Mouse (Mus musculus): ENCODE results near the gene Nsun4. TPM values are rescaled to one million over a fixed set of nuclear protein-coding genes. Genes with fewer than 3 reads are reported as not detected.

Gene Nsun4
- polyA plus RNA-seq, 1 experiment from 2014 or later, result 7.2 TPM

DNA sequence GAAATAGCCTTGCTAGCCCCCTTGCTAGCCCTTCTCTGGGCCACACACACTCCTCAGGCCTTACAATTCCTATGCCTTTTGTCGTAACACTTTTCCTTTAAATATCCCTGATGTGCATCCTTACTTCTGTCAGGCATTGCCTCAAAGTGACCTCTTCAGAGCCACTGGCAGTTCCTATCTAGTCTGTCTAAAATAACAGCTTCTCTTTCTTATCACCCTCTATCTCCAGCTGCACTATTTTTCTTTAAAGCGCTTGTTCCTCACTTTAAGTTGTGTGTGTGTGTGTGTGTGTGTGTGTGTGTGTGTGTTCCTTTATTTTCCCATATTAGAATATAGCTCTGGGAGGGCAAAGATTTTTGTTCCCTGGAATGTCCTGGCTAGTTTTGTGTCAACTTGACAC, 7.1 kb downstream of the Nsun4 start:
- DNase-seq (ENCODE audit: low read depth, low spot score), result no peak
- in situ Hi-C loops (cut with MboI; ENCODE audit: low pct_unique_long_range_greater_than_20kb), result no loop called here
- no peak for TF ChIP-seq CTCF (IDR thresholded peaks at IDR 0.05)
- CTCF ChIA-PET, result interaction anchor here (0.8 kb wide), 1 partner anchor 9 kb away, joined by 3 read pairs; no protein-coding TSS in a partner anchor
- H3K27me3 ChIP-seq, result no peaks in the 10 kb centered on the region
- POLR2A ChIA-PET, result interaction anchor here (0.7 kb wide), 1 partner anchor 971 kb away, joined by 4 read pairs; no protein-coding TSS in a partner anchor
- no peak for ATAC-seq

DNA sequence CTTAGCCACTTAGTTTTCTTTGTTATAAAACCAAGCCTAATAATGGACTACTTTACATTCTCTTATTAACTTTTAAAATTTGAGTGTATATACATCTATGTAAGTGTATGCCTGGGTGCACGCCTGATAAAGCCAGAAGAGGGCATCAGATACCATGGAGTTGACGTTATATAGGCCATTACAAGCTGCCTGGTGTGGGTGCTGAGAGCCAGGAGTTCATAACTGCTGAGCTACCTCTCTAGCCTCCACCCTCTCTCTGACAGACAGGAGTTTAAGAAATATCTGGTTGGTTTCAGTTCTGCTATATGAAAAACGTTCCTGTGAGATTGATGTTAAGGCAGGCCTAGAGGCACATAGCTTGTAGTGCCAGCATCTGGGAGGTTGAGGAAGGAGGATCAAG, 11.5 kb downstream of the Nsun4 start:
- no peak for TF ChIP-seq CTCF (IDR thresholded peaks at IDR 0.05)
- ATAC-seq (no peak), DNase-seq (ENCODE audit: low read depth, low spot score) (no peak)
- ChIA-PET CTCF (interaction anchor here (1.1 to 1.2 kb wide), 4 partner anchors 9 to 61 kb away, joined by 3 to 5 read pairs (median 4); partner anchors contain the start of gene Uqcrh), POLR2A (interaction anchor here (0.7 kb wide), 1 partner anchor 11 kb away, joined by 3 read pairs; the partner anchor contains the start of gene Nsun4)
- in situ Hi-C loops (cut with MboI; ENCODE audit: low pct_unique_long_range_greater_than_20kb), result no loop called here
- no peaks in the 10 kb centered on the region for H3K27me3 ChIP-seq

DNA sequence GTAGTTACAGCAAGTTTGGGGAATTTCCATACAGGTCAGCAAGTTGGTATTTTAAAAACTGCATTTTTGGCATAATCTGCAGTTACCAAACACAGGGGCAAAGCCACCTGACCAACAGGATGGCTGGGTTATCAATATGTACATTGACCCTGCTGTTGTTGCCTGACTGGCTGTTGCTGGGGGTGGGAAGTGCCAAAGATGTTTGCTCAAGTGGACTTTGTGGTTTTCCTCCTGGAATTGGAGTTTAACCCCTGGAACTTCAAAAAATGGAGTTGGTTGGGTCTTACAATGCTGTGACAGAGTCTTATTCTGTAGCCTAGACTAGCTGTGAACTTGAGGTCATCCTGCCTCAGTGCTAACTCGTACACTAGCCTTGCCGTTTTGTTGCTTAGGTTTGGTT, 13.2 kb downstream of the Nsun4 start:
- ChIA-PET POLR2A (no interaction called here), CTCF (no interaction called here)
- ATAC-seq (no peak), DNase-seq (ENCODE audit: low read depth, low spot score) (no peak)
- TF ChIP-seq CTCF (IDR thresholded peaks at IDR 0.05), result no peak
- in situ Hi-C loops (cut with MboI; ENCODE audit: low pct_unique_long_range_greater_than_20kb), result no loop called here
- no peaks in the 10 kb centered on the region for H3K27me3 ChIP-seq

DNA sequence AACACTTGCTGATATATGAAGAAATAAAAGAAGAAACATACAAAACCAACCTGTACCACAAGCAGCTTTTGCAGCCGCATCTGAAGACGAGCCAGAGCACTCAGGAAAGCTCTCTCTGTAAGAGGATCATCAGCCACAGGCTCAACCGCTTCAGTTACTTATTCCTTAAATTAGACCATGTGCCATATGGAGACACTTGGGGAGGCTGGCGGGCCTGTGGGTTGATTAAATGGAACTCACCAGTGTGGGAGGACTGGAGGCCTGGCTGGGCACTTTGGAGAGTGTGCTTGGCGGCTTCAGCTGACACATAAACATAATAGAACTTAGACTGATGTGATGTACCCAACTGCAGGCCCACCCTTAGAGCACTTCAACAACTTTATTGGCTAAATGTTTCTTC, 20.3 kb downstream of the Nsun4 start:
- ChIA-PET POLR2A (no interaction called here), CTCF (interaction anchor here (1.4 kb wide), 1 partner anchor 9 kb away, joined by 5 read pairs; no protein-coding TSS in a partner anchor)
- in situ Hi-C loops (cut with MboI; ENCODE audit: low pct_unique_long_range_greater_than_20kb), result no loop called here
- DNase-seq (ENCODE audit: low read depth, low spot score) (no peak), ATAC-seq (no peak)
- no peaks in the 10 kb centered on the region for H3K27me3 ChIP-seq
- no peak for TF ChIP-seq CTCF (IDR thresholded peaks at IDR 0.05)

DNA sequence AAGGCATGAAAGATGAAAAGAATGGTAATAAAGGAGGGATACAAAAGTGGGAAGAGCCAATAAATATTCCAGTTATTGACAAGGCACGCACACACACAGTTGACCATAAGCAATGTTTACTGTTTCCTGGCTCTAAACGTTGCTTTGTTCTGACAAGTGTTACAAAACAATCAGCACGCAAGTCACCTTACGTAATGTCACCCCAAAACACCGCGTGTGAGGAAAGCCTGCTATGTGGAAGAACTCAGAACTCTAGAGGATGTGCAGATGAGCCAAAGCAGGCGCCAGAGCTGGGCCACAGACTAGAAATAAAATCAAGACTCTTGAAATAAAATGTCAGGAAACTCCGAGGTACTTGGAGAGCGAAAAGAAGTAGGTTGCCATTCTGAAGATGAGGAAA, 20.8 kb downstream of the Nsun4 start:
- ChIA-PET POLR2A (no interaction called here), CTCF (interaction anchor here (1.4 kb wide), 1 partner anchor 10 kb away, joined by 5 read pairs; no protein-coding TSS in a partner anchor)
- no peaks in the 10 kb centered on the region for H3K27me3 ChIP-seq
- in situ Hi-C loops (cut with MboI; ENCODE audit: low pct_unique_long_range_greater_than_20kb), result no loop called here
- DNase-seq (ENCODE audit: low read depth, low spot score), result no peak
- no peak for ATAC-seq
- no peak for TF ChIP-seq CTCF (IDR thresholded peaks at IDR 0.05)

DNA sequence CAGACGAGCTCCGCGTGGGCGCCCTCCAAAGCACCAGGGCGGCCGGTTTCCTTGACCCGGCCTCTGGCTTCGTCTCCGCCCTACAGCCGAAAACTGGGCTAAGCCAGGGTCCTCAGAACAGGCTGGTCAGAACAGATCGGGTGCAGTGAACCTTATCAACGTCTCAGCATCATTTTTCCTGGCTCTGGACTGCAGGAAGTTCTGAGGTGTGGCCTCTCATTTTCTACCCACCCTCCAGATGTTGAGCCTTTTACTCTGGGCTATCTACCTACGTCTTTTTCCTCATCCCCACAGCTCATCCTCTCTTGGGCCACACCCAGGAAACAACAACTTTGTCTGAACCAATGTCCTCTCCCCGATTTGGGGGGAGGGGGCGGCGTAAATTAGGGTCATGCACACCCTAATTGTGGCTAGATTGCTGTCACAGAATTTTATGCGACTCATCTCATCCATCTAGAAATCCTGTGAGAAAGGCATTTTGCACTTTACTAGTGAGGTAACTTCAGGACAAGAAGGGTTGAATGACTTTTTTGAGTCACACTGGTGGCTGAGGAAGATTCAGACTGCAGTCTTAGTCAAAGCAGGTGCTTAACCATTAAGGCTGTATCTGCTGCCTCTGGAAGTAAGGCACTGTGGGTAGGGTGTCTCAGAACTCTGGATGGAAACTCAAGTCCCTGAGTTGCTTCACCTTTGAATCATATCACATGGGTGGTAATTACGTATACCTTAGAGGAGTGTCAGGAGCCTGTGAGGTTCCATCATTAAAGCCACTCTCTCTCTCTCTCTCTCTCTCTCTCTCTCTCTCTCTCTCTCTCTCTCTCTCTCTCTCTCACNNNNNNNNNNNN, 35.6 kb downstream of the Nsun4 start, which contains the start of gene Faah:
Faah (minus strand) TSS at position 25 of the 845 bp plus-strand sequence.
- ChIA-PET CTCF (no interaction called here), POLR2A (no interaction called here)
- no peak for TF ChIP-seq CTCF (IDR thresholded peaks at IDR 0.05)
- no peaks in the 10 kb centered on the region for H3K27me3 ChIP-seq
- ATAC-seq (peak; percentile 61), DNase-seq (ENCODE audit: low read depth, low spot score) (no peak)
- in situ Hi-C loops (cut with MboI; ENCODE audit: low pct_unique_long_range_greater_than_20kb), result no loop called here

DNA sequence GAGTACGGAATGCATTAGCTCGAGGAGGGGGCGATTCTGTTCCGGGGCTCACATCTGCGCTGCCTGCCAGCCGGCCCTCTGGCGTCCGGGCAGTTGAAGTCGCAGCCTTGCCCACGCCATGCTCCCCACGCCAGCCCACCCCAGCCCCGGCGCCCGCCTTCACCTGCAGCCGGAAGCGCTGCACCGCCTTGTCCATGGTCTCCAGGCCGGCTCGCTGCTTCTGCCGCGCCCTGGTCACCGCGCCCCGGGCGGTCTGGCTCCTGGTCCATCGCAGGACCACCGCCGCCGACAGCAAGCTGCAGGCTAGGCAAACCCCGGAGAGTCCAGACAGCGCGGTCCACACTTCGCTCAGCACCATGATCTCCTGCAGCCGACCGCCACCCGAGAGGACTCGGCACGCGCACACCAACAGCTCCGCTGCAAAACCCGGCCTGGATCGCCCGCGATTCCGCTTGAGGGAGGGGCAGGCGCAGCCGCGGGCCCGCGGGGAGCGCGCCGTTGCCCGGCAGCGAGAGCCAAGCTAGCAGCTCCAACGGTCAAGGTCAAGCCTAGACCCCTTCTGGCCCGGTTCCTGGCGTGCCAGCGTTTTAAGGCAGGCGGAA, 36.3 kb downstream of the Nsun4 start:
- POLR2A ChIA-PET, result no interaction called here
- DNase-seq (ENCODE audit: low read depth, low spot score) (no peak), ATAC-seq (peak; percentile 87)
- H3K27me3 ChIP-seq, result no peaks in the 10 kb centered on the region
- CTCF ChIA-PET, result no interaction called here
- in situ Hi-C loops (cut with MboI; ENCODE audit: low pct_unique_long_range_greater_than_20kb), result no loop called here
- no peak for TF ChIP-seq CTCF (IDR thresholded peaks at IDR 0.05)

DNA sequence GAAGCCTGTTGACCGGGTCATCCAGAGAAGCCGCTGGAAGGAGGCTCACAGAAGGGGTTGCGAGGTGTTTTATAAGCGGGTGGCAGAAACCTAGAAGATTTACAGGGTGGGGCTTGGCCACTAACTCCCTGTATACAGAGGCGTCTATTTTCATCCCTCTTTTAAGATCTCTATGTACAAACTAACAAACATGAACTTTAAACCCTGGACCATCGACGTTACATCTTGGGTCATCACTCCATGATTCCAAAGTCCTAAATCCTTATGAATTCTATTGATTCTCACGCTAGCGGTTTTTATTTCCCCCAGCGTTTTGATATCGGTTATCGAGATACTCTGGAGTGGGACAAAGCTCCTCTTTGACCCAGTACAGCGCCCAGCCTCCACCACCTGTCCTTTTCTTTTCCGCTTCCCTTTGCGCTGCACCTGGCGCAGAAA, 36.8 kb downstream of the Nsun4 start:
- in situ Hi-C loops (cut with MboI; ENCODE audit: low pct_unique_long_range_greater_than_20kb), result no loop called here
- ATAC-seq, result peak; percentile 31
- no peaks in the 10 kb centered on the region for H3K27me3 ChIP-seq
- ChIA-PET POLR2A (no interaction called here), CTCF (no interaction called here)
- TF ChIP-seq CTCF (IDR thresholded peaks at IDR 0.05), result no peak
- DNase-seq (ENCODE audit: low read depth, low spot score), result no peak

DNA sequence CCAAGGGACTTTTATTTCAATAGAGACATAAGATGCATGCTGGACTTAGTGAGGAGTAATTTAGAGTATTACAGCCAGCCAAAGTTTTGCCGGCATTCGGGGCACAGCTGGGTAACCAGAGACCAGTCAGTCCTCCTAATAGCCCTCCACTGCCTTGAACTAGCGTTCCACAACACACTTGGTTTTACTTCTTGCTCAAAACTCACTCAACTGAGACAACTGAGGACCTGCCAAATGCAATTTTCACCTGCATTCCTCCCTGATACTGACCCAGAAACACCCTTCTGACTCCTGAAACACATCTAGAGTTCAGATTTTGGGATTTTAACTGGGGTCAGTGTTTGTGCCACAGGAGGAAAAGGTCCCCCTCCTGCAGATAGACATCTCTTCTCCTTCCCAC, 37.3 kb downstream of the Nsun4 start:
- POLR2A ChIA-PET, result no interaction called here
- no peaks in the 10 kb centered on the region for H3K27me3 ChIP-seq
- no peak for DNase-seq (ENCODE audit: low read depth, low spot score)
- no peak for ATAC-seq
- no peak for TF ChIP-seq CTCF (IDR thresholded peaks at IDR 0.05)
- CTCF ChIA-PET, result no interaction called here
- in situ Hi-C loops (cut with MboI; ENCODE audit: low pct_unique_long_range_greater_than_20kb), result no loop called here

DNA sequence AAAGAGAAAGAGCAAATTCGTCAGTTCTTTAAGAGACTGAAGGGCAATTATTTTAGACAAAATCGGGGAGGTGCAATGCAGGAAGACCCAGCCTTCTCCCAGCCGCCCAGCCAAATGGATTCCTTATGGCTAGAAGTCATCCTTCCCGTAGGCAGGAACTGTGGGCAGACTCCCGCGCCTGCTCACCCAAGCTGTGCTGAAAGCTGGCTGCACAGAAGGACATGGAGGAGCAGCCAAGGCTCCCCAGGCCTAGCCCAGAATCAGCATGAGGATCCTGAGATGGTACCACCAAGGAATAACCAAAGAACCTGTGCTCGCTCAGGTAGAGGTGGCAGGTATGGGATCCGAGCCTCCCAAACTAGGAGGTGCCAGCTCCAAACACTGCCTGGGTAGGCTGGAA, 37.7 kb downstream of the Nsun4 start:
- no peaks in the 10 kb centered on the region for H3K27me3 ChIP-seq
- no peak for ATAC-seq
- in situ Hi-C loops (cut with MboI; ENCODE audit: low pct_unique_long_range_greater_than_20kb), result no loop called here

DNA sequence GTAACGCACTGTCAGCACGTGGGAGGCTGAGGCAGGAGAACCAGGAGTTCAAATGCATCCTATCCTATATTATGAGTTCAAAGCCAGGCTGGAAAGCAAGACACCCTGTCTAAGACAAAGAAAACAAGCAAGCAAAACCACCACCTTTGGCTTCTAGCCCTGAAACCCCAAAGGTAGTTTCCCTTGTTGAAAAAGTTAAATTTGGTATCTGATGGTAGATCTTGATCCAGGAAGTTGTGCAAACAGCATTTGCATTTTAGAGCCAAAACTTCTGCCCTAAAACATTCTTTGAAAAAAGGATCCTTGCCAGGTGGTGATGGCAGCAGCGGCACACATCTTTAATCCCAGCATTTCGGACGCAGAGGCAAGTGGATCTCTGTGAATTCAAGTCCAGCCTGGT, 38.2 kb downstream of the Nsun4 start:
- ATAC-seq (no peak), DNase-seq (ENCODE audit: low read depth, low spot score) (no peak)
- TF ChIP-seq CTCF (IDR thresholded peaks at IDR 0.05), result no peak
- CTCF ChIA-PET, result interaction anchor here (1.2 kb wide), 1 partner anchor 11 kb away, joined by 3 read pairs; no protein-coding TSS in a partner anchor
- no peaks in the 10 kb centered on the region for H3K27me3 ChIP-seq
- POLR2A ChIA-PET, result no interaction called here
- in situ Hi-C loops (cut with MboI; ENCODE audit: low pct_unique_long_range_greater_than_20kb), result no loop called here

More for the DNA sequence above, 37.7 kb downstream of the Nsun4 start:
- ChIA-PET POLR2A (no interaction called here), CTCF (no interaction called here)
- no peak for TF ChIP-seq CTCF (IDR thresholded peaks at IDR 0.05)
- no peak for DNase-seq (ENCODE audit: low read depth, low spot score)

Data from Patski (cell line).